Mouse (Mus musculus) erythroid progenitor cell, adult 5-6 weeks (primary cell): ENCODE data around the gene Nfatc3. TPM values are rescaled to one million over a fixed set of nuclear protein-coding genes. Genes with fewer than 3 reads are reported as not detected.

ENCODE experiments used
- ATAC-seq: replicated peaks from 2 replicates; pipeline ENCODE4 v1.8.0; 2016; ENCODE audit warnings: moderate number of reproducible peaks, mild to moderate bottlenecking, moderate TSS enrichment, inconsistent platforms; ENCODE audit not compliant: poor library complexity, low FRiP score, severe bottlenecking
- total RNA-seq, 2 experiments: library from RNA; stranded (forward) in 1 of 2; stranded (reverse) in 1 of 2; fragments of 150-400 nt in 1 of 2; fragments of 186-747, 209-891 nt in 1 of 2; gene quantifications; 2 replicates each; pipeline versions ENCODE4 v1.2.3 to v1.2.4; 2015 to 2017; ENCODE audit warnings: low replicate concordance in 2 of 2

The Nfatc3 gene
- total RNA-seq, 2 experiments from 2014 or later, result 32.7 to 71.3 TPM

DNA sequence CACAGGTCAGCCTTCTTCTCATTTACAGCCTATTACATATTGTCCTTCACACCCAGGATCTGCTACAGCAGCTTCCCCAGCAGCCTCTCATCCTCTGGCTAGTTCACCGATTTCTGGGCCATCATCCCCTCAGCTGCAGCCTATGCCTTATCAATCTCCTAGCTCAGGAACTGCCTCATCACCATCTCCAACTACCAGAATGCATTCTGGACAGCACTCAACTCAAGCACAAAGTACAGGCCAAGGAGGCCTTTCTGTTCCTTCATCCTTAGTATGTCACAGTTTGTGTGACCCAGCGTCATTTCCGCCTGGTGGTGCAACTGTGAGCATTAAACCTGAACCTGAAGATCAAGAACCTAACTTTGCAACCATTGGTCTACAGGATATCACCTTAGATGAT is 50.1 kb downstream of the Nfatc3 start:
- ATAC-seq, result no peak

DNA sequence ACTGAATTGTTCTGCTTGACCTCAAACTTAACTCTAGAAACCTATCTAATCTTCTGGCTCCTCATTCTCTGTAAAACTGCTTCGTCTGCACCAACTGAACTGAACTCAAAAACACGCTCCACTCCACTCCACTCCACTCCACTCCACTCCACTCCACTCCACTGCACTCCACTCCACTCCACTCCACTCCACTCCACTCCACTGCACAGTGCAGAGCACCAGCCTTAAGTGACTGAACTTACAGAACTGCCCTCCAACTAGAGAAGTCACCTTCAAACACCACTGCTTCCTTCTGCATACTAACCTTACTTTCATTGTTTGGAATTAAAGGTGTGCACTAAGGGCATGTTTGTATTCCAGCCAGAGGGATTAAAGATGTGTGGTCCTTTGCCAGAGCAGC is 53.4 kb downstream of the Nfatc3 start:
- no peak for ATAC-seq

DNA sequence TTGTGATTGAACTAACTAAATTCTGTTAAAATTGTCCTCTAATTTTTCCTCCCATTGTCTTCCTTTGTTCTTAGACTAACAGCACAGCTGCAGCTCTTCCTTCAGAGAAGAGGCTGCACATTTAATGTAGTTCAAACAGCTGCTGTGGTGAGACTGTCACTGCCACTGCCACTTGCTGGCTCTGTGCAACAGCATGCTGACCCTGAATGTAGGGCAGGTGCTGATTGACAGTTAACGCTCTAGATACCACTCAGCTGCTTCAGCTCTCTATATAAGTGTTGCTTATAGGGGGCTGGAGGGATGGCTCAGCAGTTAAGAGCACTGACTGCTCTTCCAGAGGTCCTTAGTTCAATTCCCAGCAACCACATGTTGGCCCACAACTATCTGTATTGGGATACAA is 53.9 kb downstream of the Nfatc3 start:
- ATAC-seq, result no peak

DNA sequence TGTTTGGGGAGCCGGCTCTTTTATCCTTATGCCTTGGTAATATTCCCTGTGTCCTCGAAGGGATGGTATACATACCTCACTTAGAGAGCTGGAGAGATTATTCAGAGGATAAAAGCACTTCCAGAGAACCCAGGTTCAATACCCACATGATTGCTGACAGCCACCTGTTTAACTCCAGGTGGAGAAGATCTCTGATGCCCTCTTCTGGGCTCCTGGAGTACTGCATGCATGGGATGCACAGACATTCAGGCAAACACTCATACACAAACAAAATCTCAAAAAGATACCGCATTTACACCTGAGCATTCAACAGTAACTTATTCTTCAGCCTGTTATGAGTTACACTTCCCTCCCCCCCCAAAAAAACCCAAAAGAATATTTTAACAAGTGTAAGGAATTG is 57.3 kb downstream of the Nfatc3 start:
- ATAC-seq, result peak; percentile 54; the same call in 1 of the 2 replicates

DNA sequence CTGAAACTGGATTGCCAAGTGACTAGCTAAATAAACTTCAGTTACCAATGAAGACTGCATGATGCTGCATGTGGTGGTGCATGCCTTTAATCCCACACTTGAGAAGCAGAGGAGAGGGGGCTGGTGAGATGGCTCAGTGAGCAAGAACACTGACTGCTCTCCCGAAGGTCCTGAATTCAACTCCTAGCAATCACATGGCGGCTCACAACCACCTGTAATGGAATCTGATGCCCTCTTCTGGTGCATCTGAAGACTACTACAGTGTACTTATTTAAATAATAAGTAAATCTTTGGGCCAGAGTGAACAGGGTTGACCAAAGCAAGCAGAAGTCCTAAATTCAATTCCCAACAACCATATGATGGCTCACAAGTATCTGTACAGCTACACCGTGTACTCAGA is 64.8 kb downstream of the Nfatc3 start:
- ATAC-seq, result no peak

DNA sequence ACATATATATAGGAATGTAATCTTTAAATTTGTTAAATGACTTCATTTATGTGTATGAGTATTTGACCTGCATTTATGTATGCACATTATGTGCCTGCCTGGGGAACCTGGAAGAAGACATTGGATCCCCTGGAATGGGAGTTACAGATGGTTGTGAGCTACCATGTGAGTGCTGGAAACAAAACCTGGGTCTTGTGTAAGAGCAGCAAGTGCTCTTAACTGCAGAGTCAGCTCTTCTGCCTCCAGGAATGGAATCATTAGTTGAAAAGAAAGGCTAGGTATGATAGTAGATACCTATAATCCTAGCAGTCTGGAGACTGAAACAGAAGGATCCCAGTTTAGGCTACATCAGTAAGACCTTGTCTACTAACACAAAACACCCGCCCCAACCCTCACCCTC is 67.4 kb downstream of the Nfatc3 start:
- ATAC-seq, result no peak

DNA sequence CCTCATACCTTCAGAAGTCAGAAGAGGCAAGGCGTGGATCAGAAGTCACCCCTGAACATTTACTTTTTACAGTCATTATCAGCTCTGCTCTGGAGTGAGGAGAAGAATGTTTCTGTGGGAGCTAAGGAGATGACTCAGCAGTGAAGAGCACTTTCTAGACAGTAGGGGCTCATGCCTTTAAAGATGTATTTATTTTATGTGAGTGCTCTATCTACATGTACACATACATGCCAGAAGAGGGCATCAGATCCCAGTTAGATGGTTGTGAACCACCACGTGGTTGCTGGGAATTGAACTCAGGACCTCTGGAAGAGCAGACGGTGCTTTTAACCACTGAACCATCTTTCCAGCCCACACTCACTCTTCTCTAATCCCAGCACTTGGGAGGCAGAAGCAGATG is 68.4 kb downstream of the Nfatc3 start:
- ATAC-seq, result no peak

DNA sequence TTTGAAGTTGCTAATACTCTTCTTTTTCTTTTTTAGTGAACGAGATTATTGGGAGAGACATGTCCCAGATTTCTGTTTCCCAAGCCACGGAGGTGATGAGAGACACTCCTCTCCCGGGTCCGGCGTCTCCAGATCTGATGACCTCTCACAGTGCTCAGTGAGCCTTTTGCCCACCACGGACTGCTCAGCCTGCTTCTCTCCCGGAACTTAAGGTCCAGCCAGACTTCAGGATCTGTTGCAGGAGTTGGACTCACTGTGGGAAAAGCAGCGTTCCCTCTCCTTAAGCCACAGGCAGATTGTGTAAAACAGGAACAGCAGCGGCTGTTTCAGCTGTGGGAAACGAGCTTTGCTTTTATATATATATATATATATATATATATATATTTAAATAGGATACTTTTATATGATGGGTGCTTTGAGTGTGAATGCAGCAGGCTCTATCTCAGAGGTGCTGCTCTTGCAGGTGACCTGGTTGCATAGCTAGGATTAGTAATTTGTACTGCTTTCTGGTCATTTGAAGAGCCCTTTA is 69.3 kb downstream of the Nfatc3 start:
- no peak for ATAC-seq

DNA sequence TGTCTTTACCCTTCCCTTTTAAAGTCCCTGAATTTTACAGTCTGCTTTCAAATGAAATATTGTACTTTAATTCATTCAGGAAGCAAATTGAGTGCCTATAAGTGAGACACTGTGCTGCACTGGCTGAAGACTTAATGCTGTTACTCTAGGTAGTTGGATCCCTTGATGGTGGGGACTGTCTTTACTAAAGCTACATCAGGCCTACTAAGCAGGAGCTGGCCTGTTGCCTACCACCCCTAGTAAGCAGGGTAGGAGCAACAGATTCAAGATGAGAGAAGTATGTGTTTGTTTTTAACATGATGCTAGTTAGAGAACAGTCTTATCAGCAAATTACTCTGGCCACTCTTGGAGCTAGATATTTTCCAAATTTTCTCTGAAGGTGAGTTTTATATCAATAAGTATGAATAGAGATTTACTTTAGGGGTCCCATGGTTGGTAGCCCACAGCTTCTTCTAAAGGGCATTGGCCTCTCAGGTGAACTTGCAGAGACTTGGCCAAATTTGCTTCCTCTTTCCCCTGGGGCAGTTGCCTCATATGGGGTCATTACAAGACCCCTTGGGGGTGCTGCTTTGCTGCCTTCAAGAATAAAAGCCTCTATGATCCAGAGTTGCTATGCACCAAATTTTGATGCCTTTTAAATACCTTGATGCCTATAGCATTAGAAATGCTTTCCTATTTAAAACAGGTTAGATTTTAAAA is 70.7 kb downstream of the Nfatc3 start:
- ATAC-seq, result no peak

DNA sequence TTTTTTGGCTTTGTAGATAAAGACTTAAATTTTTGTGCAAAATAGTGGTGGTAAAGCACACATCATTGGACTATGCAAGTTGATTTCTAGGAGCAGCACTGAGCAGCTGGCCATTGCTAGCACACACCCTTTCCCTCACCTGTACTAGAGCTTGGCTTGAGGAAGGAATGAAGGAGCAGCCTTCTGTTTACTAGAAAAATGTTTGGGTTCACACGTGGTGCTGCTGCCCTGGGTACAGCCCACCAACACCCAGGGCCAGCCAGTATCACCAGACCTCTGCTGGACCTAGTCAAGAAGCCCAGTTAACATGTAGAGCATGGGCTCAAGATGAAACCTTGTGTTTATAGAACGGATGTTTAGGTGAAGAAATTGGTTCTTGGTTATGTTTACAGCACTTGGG is 71.4 kb downstream of the Nfatc3 start:
- ATAC-seq, result no peak

DNA sequence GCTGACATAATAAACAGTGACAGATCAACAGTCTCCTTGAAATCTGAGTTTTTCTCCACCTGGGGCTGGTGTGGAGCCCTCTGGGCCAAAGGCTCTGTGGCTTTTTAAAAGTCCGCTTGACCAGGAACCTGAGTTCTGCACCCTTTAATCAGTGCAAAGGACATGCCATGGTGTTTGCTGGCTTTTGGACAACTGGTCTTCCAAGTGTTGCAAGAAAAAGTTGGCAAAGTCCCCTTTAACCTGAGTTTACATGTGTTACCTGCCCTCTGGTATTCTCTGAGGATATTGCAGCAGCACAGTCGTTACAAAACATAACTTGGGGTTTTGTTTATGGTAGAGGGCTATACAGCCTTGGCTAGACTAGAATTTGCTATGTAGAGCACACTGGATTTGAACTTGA is 71.9 kb downstream of the Nfatc3 start:
- ATAC-seq, result no peak

DNA sequence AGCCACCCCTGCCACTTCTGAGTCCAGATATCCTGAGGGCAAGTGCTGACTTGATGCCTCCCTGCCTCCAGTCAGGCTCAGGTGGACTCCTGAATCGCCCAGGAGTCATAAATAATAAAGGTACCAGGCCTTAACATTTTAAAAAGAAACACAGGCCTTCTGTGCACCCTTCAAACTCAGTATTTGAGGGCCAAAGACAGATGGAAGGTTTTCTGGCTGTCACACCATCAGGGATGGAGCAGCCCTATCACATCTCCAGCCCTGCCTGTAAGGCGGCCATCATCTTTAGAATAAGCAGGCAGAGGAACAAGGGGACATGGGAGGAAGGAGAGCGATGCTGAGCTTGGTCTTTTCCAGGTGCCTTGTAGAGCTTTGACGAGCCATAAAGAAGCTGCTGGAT is 72.4 kb downstream of the Nfatc3 start:
- no peak for ATAC-seq

DNA sequence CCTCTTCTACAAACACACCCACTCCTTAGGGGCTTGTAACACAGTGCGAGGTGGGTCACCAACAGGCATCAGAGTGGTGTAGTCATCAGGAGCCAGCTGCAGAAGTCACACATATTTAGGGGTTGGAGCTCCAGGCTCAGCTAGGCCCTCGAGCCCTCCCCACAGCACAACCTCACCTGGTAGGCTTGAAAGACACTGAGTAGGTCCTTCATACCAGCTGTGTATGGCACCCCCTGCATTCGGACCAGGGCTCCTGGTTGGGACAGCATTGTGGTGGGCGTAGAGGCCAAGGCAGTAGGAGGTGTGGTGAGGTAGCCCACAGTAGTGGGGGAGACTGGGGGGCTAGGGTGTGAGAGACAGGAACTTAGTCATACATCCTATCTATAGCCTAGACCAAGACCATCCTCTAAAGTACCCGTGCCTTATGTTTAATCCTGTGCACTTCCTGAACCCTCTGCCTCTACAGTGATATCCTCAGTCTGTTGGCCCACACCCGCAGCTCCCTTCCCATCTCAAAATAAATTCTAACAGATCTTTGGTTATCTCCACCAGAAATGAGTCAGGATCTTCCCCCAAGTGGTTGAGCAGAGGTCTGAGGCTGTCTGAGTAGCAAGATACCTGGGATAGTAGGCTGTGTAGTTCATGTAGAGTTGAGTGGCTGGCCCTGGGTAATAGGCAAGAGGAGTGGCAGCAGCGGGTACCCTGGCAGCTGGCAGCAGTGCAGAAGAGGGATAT is 73.0 kb downstream of the Nfatc3 start:
- no peak for ATAC-seq

DNA sequence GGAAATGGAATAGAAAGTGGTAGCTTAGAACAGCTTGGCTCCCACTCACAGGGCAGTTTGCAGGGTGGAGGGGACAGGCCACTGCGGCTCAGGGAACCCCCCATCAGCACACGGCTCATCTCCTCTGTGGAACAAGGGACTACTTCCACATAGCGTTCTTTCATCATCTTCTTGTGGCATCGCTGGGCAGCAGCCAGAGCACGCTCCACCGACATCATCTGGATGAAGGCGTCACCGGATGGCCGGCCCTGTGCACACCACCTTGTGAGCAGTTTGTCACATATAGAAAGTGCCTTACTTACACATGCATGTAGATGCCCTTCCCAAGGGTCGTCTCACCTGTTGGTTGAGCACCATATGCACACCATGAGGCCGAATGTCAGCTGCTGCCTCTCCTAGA is 73.7 kb downstream of the Nfatc3 start:
- ATAC-seq, result no peak

DNA sequence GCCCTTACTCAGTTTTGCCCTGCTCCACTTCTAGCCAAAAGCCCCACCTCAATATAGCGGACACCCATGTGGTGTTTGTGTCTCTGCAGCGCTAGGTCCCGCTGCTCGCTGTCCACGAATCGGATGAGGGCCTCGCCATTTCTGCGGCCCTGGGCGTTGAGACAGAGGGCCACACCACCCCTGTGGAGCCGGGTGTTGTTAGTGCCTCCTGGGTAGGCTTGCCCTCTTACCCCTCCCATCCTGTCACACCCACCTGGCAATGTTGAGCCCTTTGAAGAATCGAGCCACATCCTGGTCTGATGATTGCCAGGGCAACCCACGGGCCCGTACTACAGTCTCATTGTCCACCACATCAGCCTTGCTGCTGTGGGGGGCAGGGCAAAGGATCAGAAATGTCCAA is 74.9 kb downstream of the Nfatc3 start:
- no peak for ATAC-seq

DNA sequence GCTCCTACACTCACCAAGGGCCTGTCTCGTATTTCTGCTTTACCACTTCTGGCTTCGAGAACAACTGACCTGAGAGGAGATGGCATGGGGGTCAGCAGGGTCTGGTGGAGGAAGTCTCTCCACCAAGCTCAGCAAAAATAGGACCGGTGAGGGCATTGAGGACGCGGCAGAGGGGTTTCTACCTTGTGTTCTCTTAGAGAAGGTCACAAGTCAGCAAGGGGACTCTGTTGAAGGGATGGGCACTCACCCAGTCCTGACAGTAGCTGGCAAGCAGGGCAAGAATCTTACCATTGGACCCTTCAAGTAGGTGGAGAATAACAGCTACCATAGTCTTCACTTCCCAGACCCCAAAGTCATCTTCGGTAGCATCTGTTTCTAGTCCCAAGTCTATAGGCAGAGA is 75.3 kb downstream of the Nfatc3 start:
- no peak for ATAC-seq

DNA sequence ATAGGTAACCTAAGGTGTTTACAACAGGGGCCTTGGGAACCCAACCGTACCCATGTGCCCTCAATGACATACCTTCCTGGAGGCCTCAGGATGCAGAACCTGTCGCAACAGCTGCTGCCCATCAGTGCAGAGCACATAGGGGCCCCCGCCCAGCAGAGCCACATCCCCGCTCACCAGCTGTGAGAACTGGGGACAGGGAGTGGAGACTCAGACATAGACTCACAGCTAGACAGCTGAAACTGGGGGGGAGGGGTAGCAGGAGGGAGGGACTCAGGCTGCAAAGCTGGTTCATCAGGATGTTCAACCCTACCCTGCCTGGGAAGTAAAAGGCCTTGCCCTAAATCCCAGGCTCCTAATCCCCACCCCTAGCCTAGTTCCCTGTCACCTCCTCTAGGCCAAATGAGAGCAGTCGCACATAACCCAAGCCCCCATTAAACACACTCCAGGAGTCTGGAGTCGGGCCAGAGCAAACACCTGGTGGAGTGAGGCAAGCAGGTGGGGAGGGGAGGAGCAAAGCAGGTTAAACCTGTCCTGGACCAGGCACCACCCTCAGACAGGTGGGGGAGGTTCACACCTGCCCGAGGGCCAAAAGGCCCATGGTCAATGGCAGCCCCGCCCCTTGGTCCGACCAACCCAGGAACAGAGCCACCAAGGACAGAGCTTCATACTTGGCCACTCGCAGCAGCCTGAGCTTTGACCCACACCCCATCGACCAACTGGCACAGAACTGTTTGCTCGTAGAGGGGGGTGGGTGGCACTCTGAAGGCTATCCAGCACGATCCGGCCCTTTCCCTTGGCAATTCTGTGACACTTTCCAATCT is 76.3 kb downstream of the Nfatc3 start:
- no peak for ATAC-seq

DNA sequence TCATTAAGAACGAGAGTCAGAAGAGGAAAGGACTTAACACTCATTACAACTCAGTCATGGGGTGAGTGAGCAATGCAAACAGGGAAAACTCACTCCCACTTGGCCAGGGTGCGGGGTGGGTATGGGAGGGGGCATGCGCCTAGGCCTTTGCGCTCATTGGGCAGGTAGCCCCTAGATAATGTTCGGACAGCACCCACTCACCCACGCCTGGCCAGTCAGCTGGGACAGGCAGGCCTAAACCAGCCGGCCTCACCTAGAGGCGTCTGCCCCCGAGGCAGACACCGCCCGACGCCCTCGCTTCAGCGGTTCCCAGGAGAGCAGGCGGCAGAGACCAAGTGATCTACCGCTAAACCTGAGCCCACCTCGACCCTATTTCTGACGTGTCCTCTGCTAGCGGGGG is 77.0 kb downstream of the Nfatc3 start:
- ATAC-seq, result no peak

DNA sequence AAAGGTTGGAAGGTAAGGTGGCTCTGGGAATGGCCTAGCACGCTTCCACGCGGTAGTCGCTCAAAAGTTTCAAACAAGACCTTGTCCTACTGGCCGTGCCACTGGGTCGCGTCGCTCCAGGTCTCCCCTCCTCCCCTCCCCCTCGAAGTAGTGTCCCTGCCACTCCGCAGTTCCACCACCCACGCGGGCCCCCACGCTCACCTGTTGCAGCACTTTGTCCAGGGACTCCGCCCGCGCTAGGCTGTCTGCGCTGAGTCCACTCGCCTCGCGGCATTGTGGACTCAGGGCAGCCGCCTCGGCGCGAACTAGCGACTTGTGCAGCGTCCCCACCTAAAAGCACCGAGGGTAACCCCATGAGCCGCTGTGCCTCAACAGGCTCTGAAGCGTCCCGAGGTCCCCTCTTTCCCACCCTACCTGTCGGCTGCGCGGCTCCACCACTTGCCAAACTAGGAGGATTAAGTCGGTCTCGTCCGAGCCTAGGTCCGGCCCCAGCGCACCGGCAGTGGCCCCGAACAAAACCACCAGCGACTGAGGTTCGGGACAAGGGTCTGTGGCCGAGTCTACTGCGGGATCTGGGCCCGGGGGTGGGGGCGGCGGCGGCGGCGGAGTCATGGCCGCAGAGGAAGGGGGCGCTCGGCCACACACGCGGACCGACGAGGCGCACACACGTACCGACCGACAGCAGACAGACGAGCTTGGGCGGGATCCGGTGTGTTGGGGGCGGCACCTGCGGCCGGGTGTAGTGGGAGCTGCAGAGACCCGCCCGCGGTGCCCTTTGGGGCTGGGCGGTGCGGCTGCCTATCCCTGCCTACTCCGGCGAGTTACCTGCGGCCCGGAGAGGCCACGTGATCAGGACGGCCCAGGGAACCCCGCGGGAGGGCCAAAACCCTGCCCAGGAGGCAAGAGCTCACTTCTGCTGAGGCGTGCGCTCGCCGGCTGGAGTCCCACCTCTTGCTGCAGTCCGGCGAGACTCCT is 77.8 kb downstream of the Nfatc3 start, which contains the start of gene Esrp2:
Gene Esrp2, minus strand, starts transcription at position 819 of the 975 bp plus-strand sequence.
- no peak for ATAC-seq
